In the genomic region with DNA sequence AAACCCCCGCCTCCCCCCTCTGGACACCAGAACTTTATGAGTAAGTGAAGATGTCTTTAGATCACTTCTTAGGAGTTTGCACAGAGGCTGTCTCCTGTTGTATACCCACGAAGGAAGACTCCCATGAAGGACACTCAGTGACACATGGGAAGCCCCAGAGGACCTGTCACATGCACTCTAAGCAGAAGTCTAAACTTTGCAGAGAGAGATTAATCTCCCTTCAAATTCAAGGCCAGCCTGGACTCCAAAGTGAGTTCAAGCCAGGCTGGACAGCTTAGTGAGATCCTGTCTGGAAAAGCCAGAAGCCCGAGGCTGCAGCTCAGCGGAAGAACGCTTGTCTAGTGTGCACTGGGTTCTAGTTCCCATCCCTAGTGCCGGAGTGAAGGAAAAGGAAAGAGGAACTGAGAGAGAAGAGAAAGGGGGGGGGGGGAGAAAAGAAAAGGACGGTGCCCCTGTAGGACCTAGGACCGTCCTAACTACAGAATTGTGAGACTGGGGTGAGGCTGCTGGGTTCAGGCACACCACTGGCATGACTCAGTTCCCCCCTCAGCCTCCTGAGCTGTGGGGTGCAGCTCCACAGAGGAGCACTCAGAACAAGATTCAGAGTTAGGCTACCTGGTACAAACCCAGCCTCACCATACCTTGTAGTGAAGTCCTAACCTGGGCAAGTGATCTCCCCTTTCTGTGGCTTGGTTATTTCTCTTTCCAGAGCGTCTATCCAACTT, we compare ENCODE assay signal across 20 mouse cellular contexts. TPM values are rescaled to one million over a fixed set of nuclear protein-coding genes. Genes with fewer than 3 reads are reported as not detected.
DNase-seq lines count a peak whose midpoint lies in the region; ATAC-seq lines count a peak whose summit lies in the region.
"Had no signal": no experiment of that assay in that cellular context is flagged by ENCODE, and none has a peak within 500 bp of the region (broad histone marks: within the 10 kb centered on the region; RNA-seq: fewer than 3 reads in every experiment).

No protein-coding gene starts in this region.

- no peak overlapping the region for H3K4me2 ChIP-seq in hindbrain, embryonic 13.5 days
- no peak overlapping the region for H3K4me2 ChIP-seq in midbrain, embryonic 11.5 days
- H3K4me2 ChIP-seq in midbrain, embryonic 13.5 days (replicated peaks), result no peak overlapping the region
- no peak overlapping the region for H3K4me2 ChIP-seq in forebrain, embryonic 16.5 days (ENCODE audit: low read length)
- H3K4me2 ChIP-seq: embryonic facial prominence, embryonic 15.5 days; limb, embryonic 15.5 days had no signal

- no peaks in the 10 kb centered on the region for H3K36me3 ChIP-seq in hindbrain, embryonic 10.5 days
- no peaks in the 10 kb centered on the region for H3K36me3 ChIP-seq in hindbrain, embryonic 13.5 days
- H3K36me3 ChIP-seq in midbrain, embryonic 11.5 days (ENCODE audit: control insufficient read depth, insufficient read depth, low read length), result no peaks in the 10 kb centered on the region
- H3K36me3 ChIP-seq in midbrain, embryonic 13.5 days, result no peaks in the 10 kb centered on the region
- no peaks in the 10 kb centered on the region for H3K36me3 ChIP-seq in forebrain, embryonic 16.5 days (ENCODE audit: control insufficient read depth, insufficient read depth)
- H3K36me3 ChIP-seq: embryonic facial prominence, embryonic 15.5 days; limb, embryonic 15.5 days; midbrain, embryonic 10.5 days had no signal

- H3K4me1 ChIP-seq in hindbrain, embryonic 10.5 days (replicated peaks), result 0 out of 2 replicates have a peak, but pooled peaks cover 16% of the 10 kb centered on the region
- no peaks in the 10 kb centered on the region for H3K4me1 ChIP-seq in hindbrain, embryonic 13.5 days (replicated peaks)
- no peaks in the 10 kb centered on the region for H3K4me1 ChIP-seq in midbrain, embryonic 11.5 days (ENCODE audit: control insufficient read depth, insufficient read depth, low read length)
- H3K4me1 ChIP-seq in midbrain, embryonic 13.5 days (replicated peaks), result no peaks in the 10 kb centered on the region
- H3K4me1 ChIP-seq in forebrain, embryonic 16.5 days (replicated peaks; ENCODE audit: control insufficient read depth, insufficient read depth, low read length), result no peaks in the 10 kb centered on the region
- H3K4me1 ChIP-seq: limb, embryonic 15.5 days had no signal

- WGBS in hindbrain, embryonic 10.5 days, result 88% methylated on average over 9 of the region's 9 CpGs
- 87% methylated on average over 9 of the region's 9 CpGs for WGBS in hindbrain, embryonic 13.5 days
- 86% methylated on average over 9 of the region's 9 CpGs for WGBS in midbrain, embryonic 11.5 days
- WGBS in midbrain, embryonic 13.5 days, result 86% methylated on average over 9 of the region's 9 CpGs
- WGBS in forebrain, embryonic 16.5 days, result 88% methylated on average over 9 of the region's 9 CpGs

- H3K4me3 ChIP-seq in hindbrain, embryonic 10.5 days, result no peak overlapping the region
- H3K4me3 ChIP-seq in hindbrain, embryonic 13.5 days, result no peak overlapping the region
- no peak overlapping the region for H3K4me3 ChIP-seq in midbrain, embryonic 11.5 days (ENCODE audit: low read depth, low read length)
- H3K4me3 ChIP-seq in midbrain, embryonic 13.5 days (replicated peaks), result no peak overlapping the region
- no peak overlapping the region for H3K4me3 ChIP-seq in forebrain, embryonic 16.5 days (replicated peaks; ENCODE audit: low read length)
- H3K4me3 ChIP-seq: embryonic facial prominence, embryonic 15.5 days; limb, embryonic 15.5 days; midbrain, embryonic 10.5 days had no signal

- H3K27me3 ChIP-seq in hindbrain, embryonic 10.5 days (ENCODE audit: insufficient read depth, poor library complexity, severe bottlenecking), result no peaks in the 10 kb centered on the region
- H3K27me3 ChIP-seq in hindbrain, embryonic 13.5 days, result no peaks in the 10 kb centered on the region
- no peaks in the 10 kb centered on the region for H3K27me3 ChIP-seq in midbrain, embryonic 11.5 days (ENCODE audit: control insufficient read depth, insufficient read depth, low read length)
- no peaks in the 10 kb centered on the region for H3K27me3 ChIP-seq in midbrain, embryonic 13.5 days
- no peaks in the 10 kb centered on the region for H3K27me3 ChIP-seq in forebrain, embryonic 16.5 days (replicated peaks; ENCODE audit: control insufficient read depth, insufficient read depth, low read length)
- H3K27me3 ChIP-seq: embryonic facial prominence, embryonic 15.5 days; limb, embryonic 15.5 days had no signal

- H3K9me3 ChIP-seq in hindbrain, embryonic 10.5 days, result no peaks in the 10 kb centered on the region
- H3K9me3 ChIP-seq in hindbrain, embryonic 13.5 days, result no peaks in the 10 kb centered on the region
- no peaks in the 10 kb centered on the region for H3K9me3 ChIP-seq in midbrain, embryonic 11.5 days (ENCODE audit: control insufficient read depth, low read length)
- H3K9me3 ChIP-seq in midbrain, embryonic 13.5 days, result no peaks in the 10 kb centered on the region
- no peaks in the 10 kb centered on the region for H3K9me3 ChIP-seq in forebrain, embryonic 16.5 days (ENCODE audit: control insufficient read depth, low read length)
- H3K9me3 ChIP-seq: embryonic facial prominence, embryonic 15.5 days; limb, embryonic 15.5 days; midbrain, embryonic 10.5 days had no signal

- DNase-seq in hindbrain, embryonic 10.5 days (ENCODE audit: low spot score), result no peak
- DNase-seq in midbrain, embryonic 11.5 days (ENCODE audit: low spot score, missing footprints), result peak; percentile 66
- no peak for DNase-seq in B cell, adult 2 months
- DNase-seq: cerebellum, adult 11 months; cerebellum, postnatal 10 days; gastrocnemius, postnatal 10 days; lung, adult 2 months had no signal

- peak overlapping the region; percentile 16; the same call in 1 of the 2 replicates for H3K27ac ChIP-seq in hindbrain, embryonic 10.5 days
- H3K27ac ChIP-seq in hindbrain, embryonic 13.5 days, result no peak overlapping the region
- no peak overlapping the region for H3K27ac ChIP-seq in midbrain, embryonic 11.5 days (ENCODE audit: low read depth, low read length)
- H3K27ac ChIP-seq in midbrain, embryonic 13.5 days, result no peak overlapping the region
- no peak overlapping the region for H3K27ac ChIP-seq in forebrain, embryonic 16.5 days (ENCODE audit: low read length)
- H3K27ac ChIP-seq: embryonic facial prominence, embryonic 15.5 days; limb, embryonic 15.5 days; midbrain, embryonic 10.5 days had no signal

- no peak for ATAC-seq in hindbrain, embryonic 13.5 days (ENCODE audit: low FRiP score)
- no peak for ATAC-seq in midbrain, embryonic 11.5 days (ENCODE audit: low FRiP score)
- ATAC-seq in midbrain, embryonic 13.5 days, result no peak
- ATAC-seq in granulocyte monocyte progenitor cell, adult 5-6 weeks (replicated peaks; ENCODE audit: poor library complexity, severe bottlenecking), result peak; percentile 74
- no peak for ATAC-seq in forebrain, embryonic 16.5 days
- ATAC-seq: Patski had no signal

- H3K9ac ChIP-seq in hindbrain, embryonic 13.5 days, result no peak overlapping the region
- no peak overlapping the region for H3K9ac ChIP-seq in midbrain, embryonic 11.5 days (ENCODE audit: low read length)
- H3K9ac ChIP-seq in midbrain, embryonic 13.5 days (replicated peaks), result no peak overlapping the region
- no peak overlapping the region for H3K9ac ChIP-seq in forebrain, embryonic 16.5 days (replicated peaks; ENCODE audit: low read depth, low read length)
- H3K9ac ChIP-seq: embryonic facial prominence, embryonic 15.5 days; limb, embryonic 15.5 days had no signal

RNA-seq across cellular contexts. Expression of a gene that starts 17.1 kb away (rescaled TPM):
- 13.1 and 15.0 TPM in 2 replicates for polyA plus RNA-seq in hindbrain, embryonic 10.5 days (2016; fragmentation: Nextera tagmentation; extraction: Ambion mirVana)
- polyA plus RNA-seq in hindbrain, embryonic 13.5 days (2015; fragmentation: Nextera tagmentation; extraction: Ambion mirVana), result 12.6 and 13.0 TPM in 2 replicates
- polyA plus RNA-seq in midbrain, embryonic 11.5 days (2014; fragmentation: Nextera tagmentation; extraction: Ambion mirVana), result 8.7 and 9.8 TPM in 2 replicates
- 11.1 and 12.8 TPM in 2 replicates for polyA plus RNA-seq in midbrain, embryonic 13.5 days (2015; fragmentation: Nextera tagmentation; extraction: Ambion mirVana)
- 9.6 and 13.9 TPM in 2 replicates for total RNA-seq in granulocyte monocyte progenitor cell, adult 5-6 weeks (2014; fragmentation: Nextera tagmentation)
- total RNA-seq in granulocyte monocyte progenitor cell, adult 5-6 weeks (2017), result 6.7 and 7.9 TPM in 2 replicates
- 16.1 and 18.5 TPM in 2 replicates for polyA plus RNA-seq in forebrain, embryonic 16.5 days (2015; fragmentation: Nextera tagmentation; extraction: Ambion mirVana)

RNA-seq across cellular contexts. Expression of a gene that starts 38.8 kb away (rescaled TPM):
- 21.2 and 31.5 TPM in 2 replicates for polyA plus RNA-seq in hindbrain, embryonic 10.5 days (2016; fragmentation: Nextera tagmentation; extraction: Ambion mirVana)
- polyA plus RNA-seq in hindbrain, embryonic 13.5 days (2015; fragmentation: Nextera tagmentation; extraction: Ambion mirVana), result 3.1 TPM in 2 replicates
- polyA plus RNA-seq in midbrain, embryonic 11.5 days (2014; fragmentation: Nextera tagmentation; extraction: Ambion mirVana), result 10.1 and 13.0 TPM in 2 replicates
- polyA plus RNA-seq in midbrain, embryonic 13.5 days (2015; fragmentation: Nextera tagmentation; extraction: Ambion mirVana), result 2.2 and 3.0 TPM in 2 replicates
- total RNA-seq in granulocyte monocyte progenitor cell, adult 5-6 weeks (2014; fragmentation: Nextera tagmentation), result 1.5 and 6.2 TPM in 2 replicates
- 3.6 and 4.8 TPM in 2 replicates for total RNA-seq in granulocyte monocyte progenitor cell, adult 5-6 weeks (2017)
- 1.3 and 2.0 TPM in 2 replicates for polyA plus RNA-seq in forebrain, embryonic 16.5 days (2015; fragmentation: Nextera tagmentation; extraction: Ambion mirVana)
- total RNA-seq: heart, adult 8-10 months; layer of hippocampus, adult 18-20 months; left cerebral cortex, adult 18-20 months; left cerebral cortex, postnatal 36 days; monocyte, adult 5-6 weeks had no signal
- polyA plus RNA-seq: Patski had no signal

RNA-seq across cellular contexts. Expression of a gene that starts 58.7 kb away (rescaled TPM):
- polyA plus RNA-seq in hindbrain, embryonic 10.5 days (2016; fragmentation: Nextera tagmentation; extraction: Ambion mirVana), result 10.9 and 12.8 TPM in 2 replicates
- polyA plus RNA-seq in hindbrain, embryonic 13.5 days (2015; fragmentation: Nextera tagmentation; extraction: Ambion mirVana), result 14.2 and 15.6 TPM in 2 replicates
- 10.1 and 11.4 TPM in 2 replicates for polyA plus RNA-seq in midbrain, embryonic 11.5 days (2014; fragmentation: Nextera tagmentation; extraction: Ambion mirVana)
- polyA plus RNA-seq in midbrain, embryonic 13.5 days (2015; fragmentation: Nextera tagmentation; extraction: Ambion mirVana), result 13.1 and 16.3 TPM in 2 replicates
- total RNA-seq in granulocyte monocyte progenitor cell, adult 5-6 weeks (2014; fragmentation: Nextera tagmentation), result 25.7 and 31.0 TPM in 2 replicates
- 26.8 and 38.7 TPM in 2 replicates for total RNA-seq in granulocyte monocyte progenitor cell, adult 5-6 weeks (2017)
- 18.3 and 19.4 TPM in 2 replicates for polyA plus RNA-seq in forebrain, embryonic 16.5 days (2015; fragmentation: Nextera tagmentation; extraction: Ambion mirVana)
